Mouse (Mus musculus): ENCODE measurements around the gene Pdlim3.

- TF ChIP-seq POLR2A (IDR thresholded peaks at IDR 0.05; ENCODE audit: extremely low read depth, insufficient read depth, low read length) (no peak), CTCF (IDR thresholded peaks at IDR 0.05; ENCODE audit: extremely low read depth, insufficient read depth, low read length) (peak; percentile 100)
These were observed 49.3 kb downstream of the Pdlim3 start, which contains the start of gene Ccdc110 for GRCm38 (mm10) chr8:45934582-45935014.
